Mouse (Mus musculus): ENCODE measurements around the gene Ralgds.

Gene Ralgds

DNA sequence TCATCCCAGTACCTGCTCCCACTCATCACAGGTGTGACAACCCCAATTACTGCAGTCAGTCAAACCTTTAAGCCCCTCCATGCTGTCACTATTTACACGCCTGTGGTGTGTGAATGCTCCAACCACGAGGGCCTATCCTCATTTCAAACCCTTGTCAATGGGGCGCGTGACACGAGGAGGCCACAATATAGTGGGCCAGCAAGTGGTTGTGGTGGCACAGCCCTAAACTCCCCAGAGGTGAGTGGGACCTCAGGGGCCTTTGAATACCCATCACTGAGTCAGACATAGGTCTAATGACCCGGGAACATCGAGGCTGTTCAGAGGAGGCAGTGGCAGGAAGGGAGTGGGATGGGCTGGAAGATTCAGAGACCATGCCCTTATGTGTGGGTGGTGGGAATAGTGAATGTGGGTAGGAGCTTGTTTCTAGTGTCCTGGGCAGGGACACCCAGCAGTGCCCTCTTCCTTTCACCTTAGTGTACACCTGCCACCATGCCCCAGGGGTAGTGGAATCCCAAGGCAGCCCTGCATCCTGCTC lies 21.0 kb downstream of the Ralgds start:
- no peak for DNase-seq (ENCODE audit: low read depth, low spot score)

- no peak for DNase-seq (ENCODE audit: low read depth, low spot score)
These were observed 21.7 kb downstream of the Ralgds start for GRCm38 (mm10) chr2:28534436-28535262.

DNA sequence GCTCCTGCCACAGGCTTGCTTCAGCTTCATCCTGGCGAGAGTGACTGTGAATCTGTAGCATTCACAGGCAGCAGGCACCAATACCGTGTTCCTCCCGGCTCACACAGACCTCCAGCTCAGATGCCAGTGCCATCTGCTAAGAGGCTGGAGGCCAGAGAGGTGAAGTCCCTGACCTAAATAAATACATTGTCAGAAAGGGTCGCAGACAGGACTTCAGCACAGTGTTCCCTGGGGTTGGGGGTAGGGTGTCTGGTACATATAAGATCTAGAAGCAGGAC lies 22.3 kb downstream of the Ralgds start:
- no peak for DNase-seq (ENCODE audit: low read depth, low spot score)

DNA sequence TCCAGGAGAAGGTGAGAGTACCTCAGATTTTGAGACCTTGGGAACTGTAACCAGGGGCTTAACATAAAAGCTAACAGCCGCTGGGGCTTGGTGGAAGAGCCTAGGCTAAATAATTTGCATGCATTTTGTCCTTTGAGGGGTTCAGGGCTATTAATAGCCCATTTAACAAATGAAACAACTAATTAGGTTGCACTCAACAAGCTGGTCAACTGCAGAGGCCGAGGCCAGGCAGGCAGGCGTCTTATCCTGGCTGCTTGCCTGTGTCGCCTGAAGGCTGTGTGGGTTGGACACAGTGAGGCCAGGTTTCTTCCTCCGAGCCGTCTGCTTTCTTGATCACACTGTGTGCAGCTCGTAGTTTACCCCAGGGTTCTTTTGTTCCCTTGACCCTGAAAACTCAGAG lies 22.7 kb downstream of the Ralgds start:
- DNase-seq (ENCODE audit: low read depth, low spot score) = no peak

GRCm38 (mm10) chr2:28536166-28536565 lies 23.2 kb downstream of the Ralgds start:
- DNase-seq (ENCODE audit: low read depth, low spot score) = no peak

- no peak for DNase-seq (ENCODE audit: low read depth, low spot score)
These were observed 24.1 kb downstream of the Ralgds start for GRCm38 (mm10) chr2:28536766-28537633.

- DNase-seq (ENCODE audit: low read depth, low spot score) = no peak
These were observed 24.7 kb downstream of the Ralgds start for GRCm38 (mm10) chr2:28537634-28537920.

DNA sequence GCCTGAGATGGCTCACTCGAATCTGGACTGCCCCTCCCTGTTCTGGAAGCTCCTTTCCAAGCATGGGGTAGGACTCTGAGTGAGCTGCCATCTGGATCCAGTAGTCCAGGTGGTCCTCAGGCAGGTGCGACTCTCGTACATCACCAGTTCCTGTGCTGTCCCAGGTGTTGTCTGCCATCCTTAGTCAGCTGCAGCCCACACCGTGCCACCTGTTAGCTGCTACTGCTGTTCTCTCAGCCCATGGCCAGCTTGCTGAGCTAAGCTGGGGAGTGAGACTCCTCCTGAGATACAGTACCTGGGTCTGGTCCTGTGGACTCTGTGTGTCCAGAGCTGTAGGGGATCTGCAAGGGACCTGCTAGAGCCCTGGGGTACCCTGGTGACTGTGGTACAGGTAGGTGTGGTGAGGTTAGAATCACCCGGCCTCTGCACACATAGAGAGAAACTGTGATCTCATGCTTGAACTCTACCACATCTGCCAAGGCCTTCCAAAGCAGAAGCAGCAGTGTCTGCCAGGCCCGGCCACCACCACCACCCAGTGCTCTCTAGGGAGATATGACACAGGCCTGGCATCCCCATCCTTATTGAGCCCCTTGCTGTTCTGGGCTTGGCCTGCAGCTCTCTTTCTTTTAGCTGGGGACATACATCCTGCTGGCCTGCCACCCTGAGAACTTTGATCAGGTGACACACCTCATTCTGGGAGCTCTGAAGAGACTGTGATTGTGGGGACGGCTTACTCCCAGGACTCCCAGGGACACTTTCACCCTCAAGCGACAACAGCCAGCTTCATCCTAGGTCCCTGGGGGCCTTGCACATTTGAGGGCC lies 25.3 kb downstream of the Ralgds start:
- no peak for DNase-seq (ENCODE audit: low read depth, low spot score)

- DNase-seq (ENCODE audit: low read depth, low spot score) = no peak
These were observed 25.8 kb downstream of the Ralgds start for GRCm38 (mm10) chr2:28538817-28539128.

GRCm38 (mm10) chr2:28539206-28539605 lies 26.3 kb downstream of the Ralgds start:
- no peak for DNase-seq (ENCODE audit: low read depth, low spot score)

DNA sequence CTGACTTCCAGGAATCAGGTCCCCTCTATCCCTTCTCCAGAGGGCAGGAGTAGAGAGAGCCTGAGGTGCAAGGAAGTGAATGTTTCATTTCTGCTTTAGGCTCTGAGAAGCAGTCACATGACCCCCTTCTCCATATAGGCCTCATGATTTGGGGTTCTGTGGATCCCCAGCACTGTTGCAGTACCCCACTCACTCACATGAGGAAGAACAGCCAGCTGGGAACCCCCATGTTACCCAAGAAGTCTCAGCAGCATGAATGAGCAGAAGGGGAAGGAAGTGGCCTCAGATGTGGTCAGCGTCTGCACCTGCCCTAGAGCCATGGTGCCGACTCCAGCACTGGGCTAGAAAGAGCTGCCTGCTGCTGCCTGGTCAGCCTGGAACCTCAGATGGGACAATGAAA lies 27.0 kb downstream of the Ralgds start:
- no peak for DNase-seq (ENCODE audit: low read depth, low spot score)

DNA sequence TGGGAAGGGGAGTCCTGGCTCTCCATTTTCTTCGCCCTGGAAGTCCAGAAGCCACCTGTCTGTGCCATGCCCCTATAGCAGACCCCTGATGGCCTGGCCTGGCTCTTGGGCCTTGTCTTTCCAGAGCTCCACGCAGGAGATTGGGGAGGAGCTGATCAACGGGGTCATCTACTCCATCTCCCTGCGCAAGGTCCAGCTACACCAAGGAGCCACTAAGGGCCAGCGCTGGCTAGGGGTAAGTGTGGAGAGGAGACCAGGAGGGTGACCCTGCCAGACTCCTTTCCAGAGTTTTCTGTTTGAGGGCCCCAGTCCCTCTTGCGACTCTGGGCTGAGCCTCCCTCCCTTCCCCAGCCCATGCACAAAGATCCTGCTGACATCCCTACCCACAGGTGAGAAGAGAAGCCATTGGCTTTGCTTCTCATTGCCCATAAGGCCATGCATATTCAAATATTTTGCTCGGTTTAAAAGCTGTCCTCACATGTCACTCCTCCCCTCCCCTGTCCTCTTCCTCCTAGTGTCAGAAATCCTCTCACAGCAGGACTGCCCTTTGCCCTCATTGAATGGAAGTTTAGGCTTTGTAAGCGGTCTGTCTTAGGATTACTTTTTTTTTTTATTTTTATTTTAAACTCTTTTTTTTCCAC lies 27.8 kb downstream of the Ralgds start:
- DNase-seq (ENCODE audit: low read depth, low spot score) = no peak

DNA sequence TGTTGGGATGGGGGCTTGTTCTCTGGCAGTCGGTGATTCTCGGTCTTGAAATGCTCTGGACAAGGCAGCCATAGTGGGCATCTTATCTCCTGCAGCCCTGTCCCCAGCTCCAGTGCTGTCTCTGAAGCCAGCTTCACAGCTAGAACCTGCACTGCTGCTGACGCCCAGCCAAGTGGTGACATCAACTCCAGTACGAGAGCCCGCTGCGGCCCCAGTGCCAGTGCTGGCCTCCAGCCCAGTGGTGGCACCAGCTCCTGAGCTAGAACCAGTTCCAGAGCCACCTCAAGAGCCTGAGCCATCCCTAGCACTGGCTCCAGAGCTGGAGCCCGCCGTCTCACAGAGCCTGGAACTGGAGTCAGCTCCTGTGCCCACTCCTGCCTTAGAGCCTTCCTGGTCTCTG lies 31.0 kb downstream of the Ralgds start:
- no peak for DNase-seq (ENCODE audit: low read depth, low spot score)

DNA sequence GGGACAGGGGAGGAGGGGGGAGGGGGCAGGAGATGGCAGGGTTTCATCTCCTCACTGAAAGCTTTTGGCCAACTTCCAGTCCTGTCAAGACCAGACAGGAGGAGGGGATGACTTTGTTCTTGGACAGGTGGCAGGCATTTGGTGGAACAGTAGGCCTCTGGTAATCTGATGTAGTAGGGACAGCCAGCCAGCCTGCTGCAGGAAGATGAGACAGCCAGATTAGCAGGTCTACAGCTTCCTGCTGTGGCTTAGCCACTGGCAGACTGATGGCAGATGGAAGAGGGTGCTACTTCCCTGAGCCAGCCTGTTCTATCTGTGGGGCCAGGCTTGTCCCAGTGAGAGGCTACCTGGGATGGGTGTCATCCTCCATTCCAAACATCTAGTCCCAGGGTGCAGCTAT lies 33.1 kb downstream of the Ralgds start:
- DNase-seq (ENCODE audit: low read depth, low spot score) = no peak

- DNase-seq (ENCODE audit: low read depth, low spot score) = no peak
These were observed 33.6 kb downstream of the Ralgds start for GRCm38 (mm10) chr2:28546560-28546959.

GRCm38 (mm10) chr2:28547237-28548172 lies 34.6 kb downstream of the Ralgds start:
- peak; percentile 55 for DNase-seq (ENCODE audit: low read depth, low spot score)

DNA sequence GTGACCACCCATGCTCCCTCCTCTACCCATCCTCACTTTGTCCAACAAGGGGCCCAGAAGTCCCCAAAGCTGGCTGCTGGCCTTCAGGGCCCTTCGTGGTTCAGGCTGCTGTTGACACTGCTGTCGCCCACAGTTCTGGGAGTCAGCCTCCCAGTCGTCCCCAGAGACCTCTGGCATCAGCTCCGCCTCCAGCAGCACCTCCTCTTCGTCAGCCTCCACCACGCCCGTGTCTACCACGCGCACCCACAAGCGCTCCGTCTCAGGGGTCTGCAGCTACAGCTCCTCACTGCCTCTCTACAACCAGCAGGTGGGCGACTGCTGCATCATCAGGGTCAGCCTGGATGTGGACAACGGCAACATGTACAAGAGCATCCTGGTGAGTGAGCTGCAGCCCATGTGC lies 36.2 kb downstream of the Ralgds start:
- DNase-seq (ENCODE audit: low read depth, low spot score) = no peak

DNA sequence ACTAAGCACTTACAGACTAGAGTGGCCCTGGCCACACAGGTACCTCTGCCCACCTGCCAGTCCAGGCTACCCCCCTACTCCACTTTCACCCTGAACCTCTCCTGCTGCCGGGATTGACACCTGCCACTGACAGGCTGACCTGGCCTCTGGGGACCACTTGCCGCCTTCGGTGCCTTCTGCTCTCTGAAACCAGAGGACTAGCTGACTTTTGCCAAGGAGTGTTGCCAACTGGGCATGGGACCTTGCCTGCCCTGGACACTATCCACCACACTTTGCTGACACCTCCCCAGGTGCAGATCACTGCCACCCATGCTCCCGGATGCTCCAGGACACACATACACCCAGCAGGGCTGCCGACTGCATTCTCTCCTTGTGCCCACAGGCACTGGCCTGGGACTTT lies 39.4 kb downstream of the Ralgds start:
- no peak for DNase-seq (ENCODE audit: low read depth, low spot score)

DNA sequence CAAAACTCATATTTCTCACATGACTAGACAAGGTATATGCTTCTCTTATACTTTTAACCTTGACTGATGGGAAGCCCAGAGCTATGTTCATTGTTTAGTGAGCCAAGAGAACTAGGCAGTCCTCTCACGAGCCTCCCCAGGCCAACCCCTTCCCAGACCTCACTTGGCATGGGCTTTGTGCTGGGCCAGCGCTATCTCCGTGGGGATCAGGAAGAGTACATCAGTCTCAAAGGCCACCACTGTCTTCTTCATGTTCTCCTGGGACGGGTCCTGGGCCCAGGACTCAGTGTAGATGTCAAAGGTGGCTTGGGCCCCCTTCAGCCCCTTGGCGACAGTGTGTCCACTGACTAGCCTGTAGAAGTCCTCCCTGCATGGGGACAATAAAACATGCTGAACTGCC lies 44.5 kb downstream of the Ralgds start:
- no peak for DNase-seq (ENCODE audit: low read depth, low spot score)

DNA sequence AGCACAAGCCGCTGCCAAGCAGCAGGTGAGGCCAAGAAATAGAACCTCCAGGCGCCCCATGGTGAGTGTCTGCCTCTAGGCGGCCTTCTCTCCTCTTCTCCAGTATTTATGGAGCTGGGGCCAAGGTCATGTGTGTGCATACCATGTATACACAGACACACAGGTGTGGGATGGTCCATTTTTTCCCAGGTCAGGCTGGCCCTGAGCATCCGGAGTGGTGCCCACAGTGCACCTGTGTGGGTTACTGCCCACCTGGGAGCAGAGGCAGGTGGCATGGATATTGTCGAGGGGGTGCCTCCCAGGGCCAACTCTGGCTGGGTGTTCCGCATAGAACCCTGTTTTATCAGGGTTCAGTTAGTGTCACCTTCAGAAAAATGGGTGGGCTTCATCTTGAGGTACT lies 50.4 kb downstream of the Ralgds start, which contains the start of gene Cel:
Cel (minus strand) TSS at position 101 of the 400 bp plus-strand sequence.
- no peak for DNase-seq (ENCODE audit: low read depth, low spot score)

GRCm38 (mm10) chr2:28563830-28564229 lies 50.9 kb downstream of the Ralgds start:
- no peak for DNase-seq (ENCODE audit: low read depth, low spot score)
